ENCODE assay signal across 21 mouse cellular contexts in the genomic region with DNA sequence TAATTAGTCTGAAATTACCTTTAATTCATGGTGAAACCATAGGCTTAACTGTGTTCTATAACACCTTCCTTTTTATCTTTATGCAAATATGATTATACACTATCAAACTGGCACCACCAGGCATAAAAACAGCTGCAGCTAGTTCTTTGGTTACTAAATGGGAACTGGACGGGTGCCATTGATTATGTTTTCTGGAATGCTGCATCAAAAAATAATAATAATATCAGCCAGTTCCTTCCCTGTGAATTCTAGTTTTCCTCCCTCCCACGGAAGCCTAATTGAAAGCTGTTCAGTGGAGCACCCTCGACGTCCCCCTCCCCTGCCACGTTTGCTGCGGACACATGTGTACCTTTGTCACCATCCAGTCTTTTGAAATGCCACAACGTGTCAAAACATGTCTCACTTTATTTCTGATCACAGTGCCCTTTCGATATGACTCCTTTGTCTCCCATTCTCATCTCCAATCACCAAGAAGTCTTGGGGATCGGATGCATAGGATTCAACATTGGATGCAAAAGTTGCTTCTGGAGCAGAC.
A peak's percentile ranks its signal among the peaks of the same experiment; 100 is the strongest.
DNase-seq lines count a peak whose midpoint lies in the region; ATAC-seq and TF ChIP-seq lines count a peak whose summit lies in the region.
"Had no signal": no experiment of that assay in that cellular context is flagged by ENCODE, and none has a peak within 500 bp of the region (broad histone marks: within the 10 kb centered on the region; RNA-seq: fewer than 3 reads in every experiment).

No protein-coding gene starts in this region.

- no peak overlapping the region for H3K4me2 ChIP-seq in forebrain, embryonic 14.5 days (ENCODE audit: low read length)
- no peak overlapping the region for H3K4me2 ChIP-seq in forebrain, embryonic 15.5 days (replicated peaks)
- no peak overlapping the region for H3K4me2 ChIP-seq in midbrain, embryonic 11.5 days
- no peak overlapping the region for H3K4me2 ChIP-seq in midbrain, postnatal 0 days (ENCODE audit: low read depth, low read length, poor library complexity, severe bottlenecking)
- H3K4me2 ChIP-seq: hindbrain, embryonic 12.5 days had no signal

- TF ChIP-seq CTCF in layer of hippocampus, adult 2 months (conservative IDR thresholded peaks at IDR 0.05), result no peak
- no peak for TF ChIP-seq CTCF in midbrain, postnatal 0 days (IDR thresholded peaks at IDR 0.05)

- H3K27ac ChIP-seq in forebrain, embryonic 14.5 days (ENCODE audit: low read depth, low read length), result no peak overlapping the region
- H3K27ac ChIP-seq in forebrain, embryonic 15.5 days (replicated peaks), result no peak overlapping the region
- H3K27ac ChIP-seq in layer of hippocampus, adult 2 months, result peak overlapping the region; percentile 37; the same call in 1 of the 2 replicates
- H3K27ac ChIP-seq in midbrain, embryonic 11.5 days (ENCODE audit: low read depth, low read length), result no peak overlapping the region
- H3K27ac ChIP-seq in midbrain, postnatal 0 days (ENCODE audit: low read depth, low read length), result no peak overlapping the region
- H3K27ac ChIP-seq: hindbrain, embryonic 12.5 days had no signal

- H3K36me3 ChIP-seq in forebrain, embryonic 14.5 days (ENCODE audit: control insufficient read depth, insufficient read depth, low read length), result no peaks in the 10 kb centered on the region
- no peaks in the 10 kb centered on the region for H3K36me3 ChIP-seq in forebrain, embryonic 15.5 days
- H3K36me3 ChIP-seq in midbrain, embryonic 11.5 days (ENCODE audit: control insufficient read depth, insufficient read depth, low read length), result no peaks in the 10 kb centered on the region
- H3K36me3 ChIP-seq in midbrain, postnatal 0 days (ENCODE audit: insufficient read depth, low read length), result no peaks in the 10 kb centered on the region
- H3K36me3 ChIP-seq: embryonic facial prominence, embryonic 10.5 days; hindbrain, embryonic 12.5 days had no signal

- no peak overlapping the region for H3K9ac ChIP-seq in forebrain, embryonic 14.5 days (ENCODE audit: low read length)
- H3K9ac ChIP-seq in forebrain, embryonic 15.5 days (replicated peaks), result no peak overlapping the region
- H3K9ac ChIP-seq in midbrain, embryonic 11.5 days (ENCODE audit: low read length), result no peak overlapping the region
- no peak overlapping the region for H3K9ac ChIP-seq in midbrain, postnatal 0 days (replicated peaks; ENCODE audit: low read length, poor library complexity, severe bottlenecking)
- H3K9ac ChIP-seq: forebrain, postnatal 0 days; hindbrain, embryonic 12.5 days had no signal

- WGBS in forebrain, embryonic 14.5 days, result 79% methylated on average over 9 of the region's 9 CpGs
- 72% methylated on average over 9 of the region's 9 CpGs for WGBS in forebrain, embryonic 15.5 days
- 91% methylated on average over 9 of the region's 9 CpGs for WGBS in midbrain, embryonic 11.5 days
- WGBS in midbrain, postnatal 0 days, result 85% methylated on average over 9 of the region's 9 CpGs

- no peaks in the 10 kb centered on the region for H3K4me1 ChIP-seq in forebrain, embryonic 14.5 days (ENCODE audit: control insufficient read depth, insufficient read depth, low read length)
- no peaks in the 10 kb centered on the region for H3K4me1 ChIP-seq in forebrain, embryonic 15.5 days
- no peaks in the 10 kb centered on the region for H3K4me1 ChIP-seq in midbrain, embryonic 11.5 days (ENCODE audit: control insufficient read depth, insufficient read depth, low read length)
- H3K4me1 ChIP-seq in midbrain, postnatal 0 days (ENCODE audit: insufficient read depth, low read length), result no peaks in the 10 kb centered on the region
- H3K4me1 ChIP-seq: hindbrain, embryonic 12.5 days had no signal

- ATAC-seq in forebrain, embryonic 14.5 days, result no peak
- no peak for ATAC-seq in forebrain, embryonic 15.5 days (replicated peaks)
- ATAC-seq in midbrain, embryonic 11.5 days (ENCODE audit: low FRiP score), result no peak
- no peak for ATAC-seq in midbrain, postnatal 0 days (ENCODE audit: low FRiP score)
- ATAC-seq: CD4-positive, CD25-positive, alpha-beta regulatory T cell, adult 4 months; forebrain, postnatal 0 days; hindbrain, embryonic 16.5 days; Patski had no signal

- H3K4me3 ChIP-seq in forebrain, embryonic 14.5 days (ENCODE audit: low read depth, low read length), result no peak overlapping the region
- H3K4me3 ChIP-seq in forebrain, embryonic 15.5 days, result no peak overlapping the region
- no peak overlapping the region for H3K4me3 ChIP-seq in layer of hippocampus, adult 2 months
- no peak overlapping the region for H3K4me3 ChIP-seq in midbrain, embryonic 11.5 days (ENCODE audit: low read depth, low read length)
- H3K4me3 ChIP-seq in midbrain, postnatal 0 days (ENCODE audit: low read depth, low read length), result no peak overlapping the region
- H3K4me3 ChIP-seq: embryonic facial prominence, embryonic 10.5 days; hindbrain, embryonic 12.5 days had no signal

- H3K27me3 ChIP-seq in forebrain, embryonic 14.5 days (replicated peaks; ENCODE audit: control insufficient read depth, insufficient read depth, low read length), result no peaks in the 10 kb centered on the region
- no peaks in the 10 kb centered on the region for H3K27me3 ChIP-seq in forebrain, embryonic 15.5 days
- no peaks in the 10 kb centered on the region for H3K27me3 ChIP-seq in midbrain, embryonic 11.5 days (ENCODE audit: control insufficient read depth, insufficient read depth, low read length)
- no peaks in the 10 kb centered on the region for H3K27me3 ChIP-seq in midbrain, postnatal 0 days (ENCODE audit: insufficient read depth, low read length)
- H3K27me3 ChIP-seq: hindbrain, embryonic 12.5 days; Patski had no signal

- no peaks in the 10 kb centered on the region for H3K9me3 ChIP-seq in forebrain, embryonic 14.5 days (replicated peaks; ENCODE audit: control insufficient read depth, low read length)
- H3K9me3 ChIP-seq in forebrain, embryonic 15.5 days, result no peaks in the 10 kb centered on the region
- no peaks in the 10 kb centered on the region for H3K9me3 ChIP-seq in midbrain, embryonic 11.5 days (ENCODE audit: control insufficient read depth, low read length)
- H3K9me3 ChIP-seq in midbrain, postnatal 0 days (ENCODE audit: low read length), result no peaks in the 10 kb centered on the region
- H3K9me3 ChIP-seq: embryonic facial prominence, embryonic 10.5 days; hindbrain, embryonic 12.5 days had no signal

- DNase-seq in forebrain, embryonic 14.5 days (ENCODE audit: low spot score), result peak; percentile 30
- DNase-seq in layer of hippocampus, adult 2 months (ENCODE audit: low spot score in 2 of 2), result peak; percentile 25 to 46
- no peak for DNase-seq in layer of hippocampus, adult 8-10 months (ENCODE audit: low spot score in 2 of 2)
- DNase-seq in midbrain, embryonic 11.5 days (ENCODE audit: low spot score, missing footprints), result peak; percentile 73
- no peak for DNase-seq in midbrain, postnatal 0 days (ENCODE audit: low spot score)
- no peak for DNase-seq in T-cell, adult 2 months (ENCODE audit: low spot score)
- DNase-seq: adrenal gland, adult 8-10 months; adrenal gland, postnatal 36 days; B cell, adult 2 months; cerebellum, adult 2 months; cerebellum, postnatal 10 days; forebrain, postnatal 0 days; gastrocnemius, postnatal 25 days; heart, postnatal 10 days; heart, postnatal 4 days had no signal

Comparison
In these comparisons a context has a peak if more than half of its experiments do, and no peak if none do; other contexts are left out.
1. DNase-seq: peak in forebrain, embryonic 14.5 days (single experiment), layer of hippocampus, adult 2 months (2 of 2) and midbrain, embryonic 11.5 days (single experiment); none in layer of hippocampus, adult 8-10 months (0 of 2), midbrain, postnatal 0 days (single experiment) and T-cell, adult 2 months (single experiment).